Mouse (Mus musculus) C2C12 (cell line): ENCODE data around the gene Dlgap1. TPM values are rescaled to one million over a fixed set of nuclear protein-coding genes. Genes with fewer than 3 reads are reported as not detected.
A peak's percentile ranks its signal among the peaks of the same experiment; 100 is the strongest.

ENCODE experiments used
- H3K27me3 ChIP-seq: one replicate; pipeline ENCODE4 v1.6.1; 2011; ENCODE audit not compliant: control insufficient read depth, insufficient read depth, insufficient read length
- H3K36me3 ChIP-seq: one replicate; pipeline ENCODE4 v1.6.1; 2011; ENCODE audit not compliant: control insufficient read depth, insufficient read depth
- H3K4me3 ChIP-seq: one replicate; pipeline ENCODE4 v1.5.1; 2011; ENCODE audit warnings: mild to moderate bottlenecking, control low read depth; ENCODE audit not compliant: poor library complexity, insufficient read depth, severe bottlenecking
- H3K79me2 ChIP-seq: one replicate; pipeline ENCODE4 v1.6.1; 2011; ENCODE audit not compliant: control insufficient read depth, insufficient read depth
- H3K79me3 ChIP-seq: one replicate; pipeline ENCODE4 v1.6.1; 2011; ENCODE audit warnings: low read depth, control low read depth
- H3ac ChIP-seq: one replicate; pipeline ENCODE3; 2011; ENCODE audit warnings: low read depth; ENCODE audit not compliant: control insufficient read depth, insufficient read length
- CEBPB ChIP-seq: IDR thresholded peaks from one replicate; pipeline ENCODE4 v1.6.1; 2011; ENCODE audit warnings: low read depth, mild to moderate bottlenecking, control low read depth, moderate library complexity
- CTCF ChIP-seq: IDR thresholded peaks from one replicate; pipeline ENCODE4 v1.5.1; 2011; ENCODE audit not compliant: control insufficient read depth, insufficient read depth, insufficient read length
- FOSL1 ChIP-seq: IDR thresholded peaks from one replicate; pipeline ENCODE4 v1.8.0; 2011; ENCODE audit warnings: mild to moderate bottlenecking, low read length; ENCODE audit not compliant: poor library complexity, insufficient read depth, severe bottlenecking
- MAX ChIP-seq: IDR thresholded peaks from one replicate; pipeline ENCODE4 v1.6.1; 2011; ENCODE audit warnings: mild to moderate bottlenecking, control low read depth
- MYOD1 ChIP-seq: IDR thresholded peaks from one replicate; pipeline ENCODE4 v1.6.1; 2011; ENCODE audit warnings: low read depth; ENCODE audit not compliant: control insufficient read depth, insufficient read length
- MYOG ChIP-seq: IDR thresholded peaks from one replicate; pipeline ENCODE4 v1.6.1; 2011; ENCODE audit not compliant: control insufficient read depth, insufficient read length; ENCODE audit errors: extremely low read depth
- USF1 ChIP-seq: IDR thresholded peaks from one replicate; pipeline ENCODE4 v1.6.1; 2011; ENCODE audit warnings: low read depth, mild to moderate bottlenecking, control low read depth, moderate library complexity
- polyA plus RNA-seq: library from polyadenylated mRNA; unstranded; fragments of >200 nt; fragmentation: generic; extraction: Trizol; gene quantifications from one replicate; pipeline ENCODE4 v1.2.1, GENCODE M21; 2012; ENCODE audit warnings: missing spikeins

Dlgap1 gene
- polyA plus RNA-seq, 1 experiment, result 0.22 TPM

DNA sequence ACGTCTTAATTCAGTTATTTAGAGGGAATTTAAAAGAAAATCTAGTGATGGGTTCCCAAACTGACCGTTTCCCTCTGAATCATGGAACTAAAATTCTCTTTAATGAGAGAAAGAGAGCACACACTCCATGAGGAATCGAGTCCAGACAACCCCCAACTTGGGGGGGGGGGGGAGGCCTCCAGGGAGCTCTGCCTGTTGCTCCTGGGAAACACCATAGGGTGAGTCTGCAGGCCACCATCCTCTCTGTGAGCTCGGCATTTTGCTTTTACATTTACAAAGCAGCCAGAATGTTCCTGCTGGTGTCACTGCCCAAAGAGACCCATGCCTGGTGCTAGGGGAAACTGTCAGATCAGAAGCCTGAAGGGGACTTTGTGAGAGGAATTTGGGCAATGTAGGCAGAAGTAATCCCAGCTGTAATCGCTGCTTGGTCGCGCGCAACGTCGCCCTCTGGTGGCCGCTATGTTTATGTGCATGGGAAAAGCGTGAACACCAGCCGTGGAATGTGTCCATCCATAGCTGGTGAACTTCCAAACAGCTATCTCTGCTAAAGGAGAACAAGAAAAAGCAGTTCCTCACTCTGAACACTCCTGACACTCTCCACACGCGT, 714.8 kb downstream of the Dlgap1 start:
- H3K79me3 ChIP-seq, result no peaks in the 10 kb centered on the region
- no peak overlapping the region for H3ac ChIP-seq
- H3K79me2 ChIP-seq, result no peaks in the 10 kb centered on the region
- H3K36me3 ChIP-seq, result no peaks in the 10 kb centered on the region
- TF ChIP-seq MAX (no peak), MYOD1 (peak; percentile 16), MYOG (no peak), CTCF (peak; percentile 51)
- H3K27me3 ChIP-seq, result no peaks in the 10 kb centered on the region
- no peak overlapping the region for H3K4me3 ChIP-seq

DNA sequence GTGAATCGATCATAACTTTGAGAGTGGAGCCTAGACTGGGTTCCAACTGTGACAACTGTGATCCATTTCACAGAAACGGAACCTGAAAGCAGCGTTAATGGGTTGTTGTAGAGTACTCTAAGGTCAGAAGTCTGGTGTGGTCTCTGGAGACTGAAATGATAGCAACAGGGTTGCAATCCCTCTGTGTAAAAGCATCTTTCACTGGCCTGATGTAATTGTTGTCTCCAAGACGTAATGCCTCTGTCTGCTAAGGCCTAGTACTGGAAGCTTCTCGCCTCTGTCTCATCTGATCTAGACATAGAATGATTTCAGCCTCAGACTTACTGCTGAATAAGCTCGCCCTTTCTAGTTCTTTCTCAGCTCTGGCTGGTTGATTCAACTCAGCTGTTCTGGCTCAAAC, 721.3 kb downstream of the Dlgap1 start:
- TF ChIP-seq FOSL1 (no peak), CEBPB (no peak), MYOD1 (no peak), MYOG (no peak), MAX (no peak), CTCF (no peak), USF1 (no peak)

DNA sequence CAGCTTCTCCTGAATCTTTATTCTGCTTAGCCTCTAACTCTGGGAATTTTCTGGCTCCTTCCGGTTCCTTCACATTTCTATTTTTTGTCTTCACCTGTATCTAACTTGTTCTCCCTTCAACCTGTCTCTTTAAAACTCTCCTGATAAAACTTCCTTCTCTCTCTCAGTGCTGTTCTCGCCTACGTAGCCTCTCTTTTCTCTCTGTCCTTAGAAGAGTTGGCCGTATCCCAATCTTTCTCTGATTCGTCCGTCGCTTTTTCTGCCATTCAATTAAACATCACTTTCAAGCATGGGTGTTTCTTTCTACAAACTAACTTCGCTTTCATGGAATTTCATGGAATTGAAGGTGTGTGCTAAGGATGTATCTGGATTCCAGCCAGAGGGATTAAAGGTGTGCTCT, 721.7 kb downstream of the Dlgap1 start:
- Histone ChIP-seq H3K36me3 (no peaks in the 10 kb centered on the region), H3K4me3 (no peak overlapping the region), H3K79me3 (no peaks in the 10 kb centered on the region), H3ac (no peak overlapping the region), H3K79me2 (no peaks in the 10 kb centered on the region), H3K27me3 (no peaks in the 10 kb centered on the region)
- TF ChIP-seq CEBPB (no peak), MYOG (no peak), CTCF (no peak), USF1 (no peak), FOSL1 (no peak)

More for the DNA sequence above, 721.3 kb downstream of the Dlgap1 start:
- no peak overlapping the region for H3ac ChIP-seq
- no peaks in the 10 kb centered on the region for H3K79me3 ChIP-seq
- no peak overlapping the region for H3K4me3 ChIP-seq
- H3K27me3 ChIP-seq, result no peaks in the 10 kb centered on the region
- H3K36me3 ChIP-seq, result no peaks in the 10 kb centered on the region
- H3K79me2 ChIP-seq, result no peaks in the 10 kb centered on the region

DNA sequence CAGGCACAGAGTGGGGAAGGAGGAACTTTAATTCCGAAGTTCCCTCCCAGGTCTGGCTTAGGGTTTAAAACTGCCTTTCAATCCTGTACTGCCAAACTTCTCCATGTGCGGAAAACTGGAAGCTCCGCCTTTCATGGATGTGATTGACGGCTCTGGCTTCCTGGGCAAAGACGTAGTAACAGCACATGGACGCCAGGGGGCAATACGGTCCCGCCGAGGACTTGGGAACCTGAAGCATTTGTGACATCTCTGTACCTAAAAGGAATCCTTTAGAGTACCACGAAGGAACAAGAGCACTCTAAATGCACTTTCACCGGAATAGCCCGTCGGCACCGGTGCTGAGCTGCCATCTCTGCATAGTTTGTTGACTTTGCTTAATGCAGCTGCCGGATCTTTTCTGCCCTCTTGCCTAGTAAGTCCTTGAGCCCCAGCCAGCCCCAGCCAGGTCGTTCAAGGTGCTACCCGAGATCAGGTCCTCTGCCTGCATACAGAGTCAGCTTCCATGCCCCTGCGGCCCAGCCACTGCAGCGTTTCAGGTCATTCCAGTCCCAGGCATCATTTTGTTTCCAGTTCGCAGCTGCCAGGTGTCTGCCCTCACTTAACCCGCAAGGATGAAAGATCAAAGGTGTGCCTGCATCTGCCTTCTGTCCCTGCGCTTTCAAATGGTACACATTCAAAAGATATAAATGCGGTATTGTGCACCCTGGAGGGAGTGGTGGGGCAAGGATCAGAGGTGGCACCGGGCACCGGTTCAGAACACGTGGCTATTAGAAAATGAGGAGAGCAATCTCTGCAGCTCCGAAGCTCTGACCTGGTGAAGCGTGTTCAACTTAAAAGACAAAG, 738.3 kb downstream of the Dlgap1 start:
- Histone ChIP-seq H3K79me3 (no peaks in the 10 kb centered on the region), H3K36me3 (no peaks in the 10 kb centered on the region), H3K4me3 (no peak overlapping the region), H3K79me2 (no peaks in the 10 kb centered on the region), H3ac (peak overlapping the region; percentile 5), H3K27me3 (no peaks in the 10 kb centered on the region)
- TF ChIP-seq CTCF, result peak; percentile 77
- TF ChIP-seq USF1, result no peak
- TF ChIP-seq MAX, result no peak
- TF ChIP-seq MYOD1, result no peak

DNA sequence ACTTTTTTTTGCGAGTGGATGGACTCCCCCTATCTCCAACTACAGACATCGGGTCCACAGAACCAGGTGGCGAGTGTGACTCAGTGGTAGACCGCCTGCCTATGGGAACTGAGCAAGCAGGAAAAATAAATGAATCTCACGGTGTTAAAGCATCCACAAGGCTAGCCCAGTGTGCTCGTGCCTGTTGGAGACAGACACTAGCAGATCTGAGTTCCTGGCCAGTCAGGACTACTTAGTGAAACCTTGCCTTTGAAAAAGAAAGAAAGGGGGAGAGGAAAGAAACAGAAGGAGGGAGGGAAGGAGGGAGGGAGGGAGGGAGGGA, 738.9 kb downstream of the Dlgap1 start:
- H3K79me2 ChIP-seq, result no peaks in the 10 kb centered on the region
- no peaks in the 10 kb centered on the region for H3K36me3 ChIP-seq
- H3K4me3 ChIP-seq, result no peak overlapping the region
- H3K27me3 ChIP-seq, result no peaks in the 10 kb centered on the region
- H3ac ChIP-seq, result no peak overlapping the region
- no peak for TF ChIP-seq FOSL1
- TF ChIP-seq USF1, result no peak
- no peak for TF ChIP-seq MYOD1
- TF ChIP-seq CTCF, result no peak
- TF ChIP-seq MYOG, result no peak
- no peak for TF ChIP-seq CEBPB
- no peak for TF ChIP-seq MAX
- H3K79me3 ChIP-seq, result no peaks in the 10 kb centered on the region

DNA sequence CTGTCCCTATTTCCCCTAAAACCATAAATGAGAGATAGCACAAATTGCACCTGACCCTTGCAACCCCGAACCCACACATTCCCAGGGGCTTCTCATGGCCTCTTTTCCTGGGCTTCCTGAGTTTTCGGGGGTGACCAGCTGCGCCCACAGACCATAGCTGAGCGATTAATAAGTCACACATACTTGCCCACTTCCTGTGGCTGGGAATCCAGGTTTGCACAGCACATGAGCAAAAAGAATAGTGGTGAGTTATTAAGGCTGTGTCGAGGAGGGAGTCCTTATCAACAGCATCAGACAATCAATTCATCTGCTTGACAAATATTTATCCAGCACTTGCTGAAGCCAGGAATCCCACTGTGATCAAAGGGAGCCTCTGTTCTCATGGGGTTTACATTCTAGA, 740.7 kb downstream of the Dlgap1 start:
- H3K4me3 ChIP-seq, result no peak overlapping the region
- no peak for TF ChIP-seq CEBPB
- peak; percentile 73 for TF ChIP-seq MYOD1
- no peak for TF ChIP-seq MYOG
- peak; percentile 27 for TF ChIP-seq MAX
- no peak for TF ChIP-seq CTCF
- no peaks in the 10 kb centered on the region for H3K79me2 ChIP-seq
- no peaks in the 10 kb centered on the region for H3K36me3 ChIP-seq
- no peaks in the 10 kb centered on the region for H3K27me3 ChIP-seq
- H3K79me3 ChIP-seq, result no peaks in the 10 kb centered on the region
- no peak overlapping the region for H3ac ChIP-seq
